Mouse (Mus musculus): ENCODE measurements around the gene Srsf11. TPM values are rescaled to one million over a fixed set of nuclear protein-coding genes. Genes with fewer than 3 reads are reported as not detected.

The Srsf11 gene
- total RNA-seq (2015; ENCODE audit: low replicate concordance): 129 and 141 TPM in 2 replicates
- 118 and 152 TPM in 2 replicates for total RNA-seq (2017; ENCODE audit: low replicate concordance)

GRCm38 (mm10) chr3:158036329-158036988 is at the start of gene Srsf11, which contains the start of gene Lrrc40:
Srsf11 (minus strand) TSS chr3:158036639.
Lrrc40 (plus strand) TSS chr3:158036662.
- ATAC-seq (replicated peaks; ENCODE audit: low FRiP score, poor library complexity, severe bottlenecking): peak; percentile 94

GRCm38 (mm10) chr3:158077828-158078227 is 41.4 kb upstream of the Srsf11 start:
- no peak for ATAC-seq (replicated peaks; ENCODE audit: low FRiP score, poor library complexity, severe bottlenecking)

- ATAC-seq (replicated peaks; ENCODE audit: low FRiP score, poor library complexity, severe bottlenecking): no peak
Measured at GRCm38 (mm10) chr3:158077380-158077772, 40.9 kb upstream of the Srsf11 start.

- 0 out of 2 replicates have a peak, but pooled peaks have one; percentile 62 for ATAC-seq (replicated peaks; ENCODE audit: low FRiP score, poor library complexity, severe bottlenecking)
Measured at GRCm38 (mm10) chr3:158076685-158077379, 40.4 kb upstream of the Srsf11 start.

GRCm38 (mm10) chr3:158075004-158075403 is 38.6 kb upstream of the Srsf11 start:
- ATAC-seq (replicated peaks; ENCODE audit: low FRiP score, poor library complexity, severe bottlenecking): no peak

- no peak for ATAC-seq (replicated peaks; ENCODE audit: low FRiP score, poor library complexity, severe bottlenecking)
Measured at GRCm38 (mm10) chr3:158068613-158069263, 32.3 kb upstream of the Srsf11 start.

- ATAC-seq (replicated peaks; ENCODE audit: low FRiP score, poor library complexity, severe bottlenecking): no peak
Measured at GRCm38 (mm10) chr3:158067916-158068315, 31.5 kb upstream of the Srsf11 start.

- no peak for ATAC-seq (replicated peaks; ENCODE audit: low FRiP score, poor library complexity, severe bottlenecking)
Measured at GRCm38 (mm10) chr3:158065256-158065655, 28.8 kb upstream of the Srsf11 start.

GRCm38 (mm10) chr3:158061811-158062523 is 25.5 kb upstream of the Srsf11 start:
- no peak for ATAC-seq (replicated peaks; ENCODE audit: low FRiP score, poor library complexity, severe bottlenecking)

GRCm38 (mm10) chr3:158060621-158061291 is 24.3 kb upstream of the Srsf11 start:
- ATAC-seq (replicated peaks; ENCODE audit: low FRiP score, poor library complexity, severe bottlenecking): no peak

- ATAC-seq (replicated peaks; ENCODE audit: low FRiP score, poor library complexity, severe bottlenecking): no peak
Measured at GRCm38 (mm10) chr3:158049508-158049907, 13.1 kb upstream of the Srsf11 start.

GRCm38 (mm10) chr3:158040755-158041154 is 4.3 kb upstream of the Srsf11 start:
- ATAC-seq (replicated peaks; ENCODE audit: low FRiP score, poor library complexity, severe bottlenecking): no peak

GRCm38 (mm10) chr3:158038106-158038505 is 1.7 kb upstream of the Srsf11 start:
- ATAC-seq (replicated peaks; ENCODE audit: low FRiP score, poor library complexity, severe bottlenecking): no peak

- ATAC-seq (replicated peaks; ENCODE audit: low FRiP score, poor library complexity, severe bottlenecking): no peak
Measured at GRCm38 (mm10) chr3:158035866-158036265, 573 bp downstream of the Srsf11 start.

- ATAC-seq (replicated peaks; ENCODE audit: low FRiP score, poor library complexity, severe bottlenecking): no peak
Measured at GRCm38 (mm10) chr3:158032106-158032505, 4.3 kb downstream of the Srsf11 start.

- peak; percentile 85 for ATAC-seq (replicated peaks; ENCODE audit: low FRiP score, poor library complexity, severe bottlenecking)
Measured at GRCm38 (mm10) chr3:158031371-158031925, 5.0 kb downstream of the Srsf11 start.

- ATAC-seq (replicated peaks; ENCODE audit: low FRiP score, poor library complexity, severe bottlenecking): no peak
Measured at GRCm38 (mm10) chr3:158009762-158010320, 26.6 kb downstream of the Srsf11 start.

GRCm38 (mm10) chr3:158008647-158009046 is 27.8 kb downstream of the Srsf11 start:
- ATAC-seq (replicated peaks; ENCODE audit: low FRiP score, poor library complexity, severe bottlenecking): no peak

Measured in erythroblast, adult 5-6 weeks (primary cell).